Mouse (Mus musculus) kidney, adult 2 months (tissue): Measurements from ENCODE around the gene Fam20a.

Source experiments
- CTCF ChIP-seq: fragments of 200-500 bp; conservative IDR thresholded peaks from 2 replicates; pipeline ENCODE4 v1.5.1; 2011; ENCODE audit warnings: low read depth, mild to moderate bottlenecking, control low read depth, low read length, moderate library complexity, mixed read lengths; ENCODE audit not compliant: insufficient read depth, insufficient read length
- POLR2A ChIP-seq: fragments of 200-500 bp; IDR thresholded peaks from one replicate; pipeline ENCODE4 v1.6.1; 2011; ENCODE audit warnings: low read depth, low read length, control low read depth

DNA sequence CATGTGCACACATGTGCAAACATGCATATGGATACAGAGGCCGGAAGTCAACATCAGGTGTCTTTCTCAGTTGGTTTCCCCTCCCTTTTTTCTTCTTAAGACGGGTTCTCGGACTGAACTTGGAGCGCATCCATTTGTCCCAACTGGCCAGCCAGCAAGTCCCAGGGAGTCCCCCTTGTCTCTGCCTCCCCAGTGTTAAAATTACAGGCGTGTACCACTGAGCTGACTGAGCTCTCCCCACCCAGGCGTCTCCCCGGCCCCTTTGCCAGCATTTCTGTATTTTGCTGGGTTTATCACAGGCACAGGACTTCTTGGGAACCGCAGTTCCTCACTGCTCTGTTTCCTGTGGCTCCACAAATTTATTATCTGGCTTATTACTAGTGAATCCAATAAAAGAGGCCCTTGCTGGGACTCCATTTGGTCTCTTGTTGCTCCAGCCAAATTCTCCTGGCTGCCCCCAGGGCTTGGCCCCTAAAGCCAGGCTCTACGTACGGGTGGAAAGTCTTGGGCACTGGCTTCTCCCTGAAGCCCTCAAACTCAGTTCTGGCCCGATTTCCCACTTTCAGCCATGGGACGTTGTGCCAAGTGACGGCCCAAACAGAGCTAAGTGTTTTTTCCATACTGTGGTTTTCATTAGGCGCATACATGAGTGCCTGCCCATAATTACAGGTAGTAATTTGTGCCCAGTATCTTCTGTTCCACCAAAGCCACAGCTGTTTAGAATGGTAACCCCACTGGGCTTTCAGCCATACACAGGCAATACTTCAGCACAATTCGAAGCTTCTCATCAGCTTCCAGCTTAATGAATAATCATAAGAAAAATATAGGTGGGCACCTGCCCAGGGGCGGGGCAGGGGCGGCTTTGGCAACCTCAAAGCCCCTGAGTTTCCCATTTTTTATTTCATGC, 7.5 kb downstream of the Fam20a start:
- no peak for TF ChIP-seq POLR2A
- TF ChIP-seq CTCF, result no peak
